Mouse (Mus musculus): ENCODE measurements around the gene Msi1.

GRCm38 (mm10) chr5:115429359-115430186, at the start of gene Msi1:
- no peak for TF ChIP-seq MYOD1 (IDR thresholded peaks at IDR 0.05; ENCODE audit: control insufficient read depth, insufficient read length, low read depth)
- no peak for TF ChIP-seq CTCF (IDR thresholded peaks at IDR 0.05; ENCODE audit: control insufficient read depth, insufficient read depth, insufficient read length)
- no peak for TF ChIP-seq MAX (IDR thresholded peaks at IDR 0.05)
- TF ChIP-seq USF1 (IDR thresholded peaks at IDR 0.05; ENCODE audit: low read depth) = no peak
